Mouse (Mus musculus): ENCODE data around the gene Uba52.

Gene Uba52

DNA sequence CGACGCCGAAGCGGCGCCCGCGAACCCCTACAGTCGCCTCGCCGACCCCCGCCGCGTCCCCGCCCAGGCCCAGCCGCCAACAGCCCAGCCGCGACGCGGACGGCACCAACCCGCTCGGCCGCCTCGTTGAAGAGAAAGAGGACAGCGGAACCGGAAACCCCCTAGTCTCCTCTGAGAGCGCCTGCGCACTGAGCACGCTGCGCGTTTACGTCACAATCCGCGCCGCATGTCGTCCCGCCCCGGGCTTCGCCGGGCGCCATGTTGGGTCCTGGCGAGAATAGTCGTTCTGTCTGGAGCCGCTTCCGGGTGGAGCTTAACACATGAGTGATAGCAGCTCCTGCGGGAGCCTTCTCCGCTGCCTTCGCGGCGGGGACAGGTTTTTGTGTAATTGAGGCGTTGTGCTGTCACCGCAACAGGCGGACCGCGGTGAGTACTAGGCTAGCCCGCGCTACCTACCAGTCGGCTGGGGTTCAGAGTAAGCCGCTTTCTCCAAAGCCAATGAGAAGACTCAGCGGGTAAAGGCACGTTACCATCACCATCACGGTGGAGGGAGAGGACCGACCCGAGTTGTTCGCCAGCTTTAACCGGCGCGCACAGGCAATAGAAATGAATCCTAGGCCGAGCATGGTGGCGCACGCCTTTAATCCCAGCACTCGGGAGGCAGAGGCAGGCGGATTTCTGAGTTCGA, at the start of gene Uba52:
Gene Uba52, minus strand, starts transcription at position 574 of the 688 bp plus-strand sequence.
- DNase-seq (ENCODE audit: inconsistent age in 2 of 2, low spot score in 1 of 2): peak; percentile 98 to 99

DNA sequence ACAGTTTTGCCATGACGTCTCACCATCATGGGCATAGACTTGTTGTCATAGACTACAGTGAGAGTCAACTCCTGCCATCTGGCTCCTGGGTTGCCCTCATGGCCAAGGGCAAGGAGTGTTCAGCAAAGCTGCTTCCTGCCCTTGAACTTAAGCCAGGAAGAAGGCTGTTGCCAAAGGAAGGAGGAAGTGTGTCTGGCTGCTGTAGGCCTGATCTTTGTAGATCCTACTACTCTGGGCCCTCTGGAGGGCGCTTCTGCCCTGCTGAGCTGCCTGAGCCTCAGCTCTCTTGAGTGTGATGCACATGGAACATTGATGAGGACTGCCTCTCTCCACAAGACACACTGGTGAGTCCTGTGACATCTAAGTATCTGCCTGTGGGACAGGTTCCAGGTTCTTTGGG, 49.5 kb upstream of the Uba52 start:
- peak; percentile 79 to 87 for DNase-seq (ENCODE audit: inconsistent age in 2 of 2, low spot score in 1 of 2)

DNA sequence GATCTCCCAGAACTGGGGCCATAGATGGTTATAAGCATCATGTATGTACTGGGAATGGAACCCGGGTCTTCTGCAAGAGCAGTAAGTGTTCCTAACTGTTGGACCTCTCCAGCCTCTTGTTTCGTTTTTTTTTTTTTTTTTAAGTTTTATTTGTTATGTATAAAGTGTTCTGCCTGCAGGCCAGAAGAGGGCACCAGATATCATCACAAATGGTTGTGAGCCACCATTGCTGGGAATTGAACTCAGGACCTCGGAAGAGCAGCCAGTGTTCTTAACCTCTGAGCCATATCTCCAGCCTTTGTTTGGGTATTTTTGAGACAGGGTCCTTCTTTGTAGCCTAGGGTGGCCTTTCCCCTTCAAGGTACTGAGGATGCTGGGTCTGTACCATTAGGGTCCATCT, 48.4 kb upstream of the Uba52 start:
- peak in 1 of 2 experiments; percentile 52 for DNase-seq (ENCODE audit: inconsistent age in 2 of 2, low spot score in 1 of 2)

DNA sequence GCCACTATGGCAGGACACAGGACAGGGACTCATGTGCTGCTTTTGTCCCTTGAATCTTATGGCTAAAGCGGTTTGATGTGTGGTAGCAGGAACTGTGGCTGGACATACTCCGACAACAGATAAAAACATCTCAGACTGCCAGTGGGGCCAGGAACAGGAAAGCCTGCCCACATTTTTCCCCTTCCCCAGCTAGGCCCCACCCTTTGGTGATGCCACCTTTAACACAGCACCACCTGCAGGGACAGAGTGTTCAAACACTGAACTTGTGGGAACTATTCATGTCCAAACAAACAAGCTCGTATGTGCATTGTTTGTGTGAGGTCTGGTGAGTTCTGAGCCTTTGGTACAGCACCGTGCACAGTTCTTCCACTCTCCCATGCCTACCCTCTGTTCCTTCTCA, 47.7 kb upstream of the Uba52 start:
- DNase-seq (ENCODE audit: inconsistent age in 2 of 2, low spot score in 1 of 2): peak; percentile 24 to 48

DNA sequence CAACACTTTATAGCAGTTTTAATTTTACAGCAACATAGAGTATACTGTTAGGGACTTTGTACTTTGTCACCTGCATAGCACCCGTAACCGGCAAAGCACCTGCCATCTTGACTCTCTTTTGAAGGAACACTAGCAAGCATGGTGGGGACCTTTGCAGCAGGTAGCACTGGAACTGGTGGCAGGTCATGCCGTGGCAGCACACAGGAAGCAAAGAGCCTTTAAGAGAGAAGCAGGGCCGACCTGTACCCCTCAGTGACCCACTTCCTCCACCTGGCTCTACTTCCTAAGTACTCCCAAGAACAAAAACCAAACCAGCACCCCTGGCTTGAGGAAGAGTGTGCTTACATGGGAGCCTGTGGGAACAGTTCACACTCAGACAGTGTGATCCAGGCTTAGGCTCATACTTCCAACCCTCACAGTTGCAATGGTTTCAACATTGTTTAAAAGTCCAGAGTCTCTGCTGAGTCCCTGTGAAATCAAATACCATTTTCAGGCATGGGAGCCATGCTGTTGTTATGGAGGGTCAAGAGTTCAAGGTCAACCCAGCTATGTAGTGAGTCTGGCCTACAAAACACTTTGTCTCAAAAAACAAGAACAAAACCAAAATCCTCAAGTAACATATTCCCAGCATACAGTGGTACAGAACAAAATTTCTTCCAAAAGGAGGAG, 44.6 kb upstream of the Uba52 start:
- no peak for DNase-seq (ENCODE audit: inconsistent age in 2 of 2, low spot score in 1 of 2)

DNA sequence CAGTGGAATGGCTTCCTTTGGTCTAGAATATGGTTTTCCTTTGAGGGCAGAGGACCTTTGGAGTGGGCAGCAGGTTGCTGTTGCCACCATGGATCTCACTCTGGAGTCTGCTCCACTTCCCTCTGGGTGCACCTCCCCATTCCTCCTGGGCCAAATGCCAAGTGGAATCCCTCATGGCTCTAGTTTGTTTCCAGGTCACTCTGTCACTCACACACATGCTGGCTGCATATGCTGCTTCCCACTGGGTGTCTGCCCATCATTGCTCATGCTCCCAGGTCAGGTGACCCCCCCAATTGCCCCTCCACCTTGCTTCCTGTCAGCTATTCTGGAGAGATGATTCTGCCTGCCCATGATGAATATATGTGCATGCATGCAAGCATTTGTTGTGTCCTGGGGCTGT, 43.1 kb upstream of the Uba52 start:
- peak; percentile 73 to 90 for DNase-seq (ENCODE audit: inconsistent age in 2 of 2, low spot score in 1 of 2)

DNA sequence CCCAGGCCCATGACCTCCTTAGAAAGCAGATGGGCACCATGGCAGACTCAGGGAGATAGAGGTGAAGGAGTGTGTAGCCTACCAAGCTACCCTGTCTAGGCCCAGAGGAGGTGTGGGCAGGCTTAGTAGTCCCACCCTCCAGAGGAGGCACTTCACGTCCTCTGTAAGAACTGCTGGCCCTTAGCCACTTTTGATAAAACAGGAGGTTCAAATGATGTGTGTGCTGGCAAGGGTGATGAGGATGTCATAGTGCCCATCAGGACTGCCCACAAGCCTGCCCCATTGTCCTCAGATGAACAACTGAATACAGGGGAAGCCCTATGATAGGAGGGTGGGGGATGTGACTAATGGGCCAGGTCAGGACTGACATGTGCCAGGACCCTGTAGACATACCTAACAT, 42.2 kb upstream of the Uba52 start:
- peak; percentile 36 to 48 for DNase-seq (ENCODE audit: inconsistent age in 2 of 2, low spot score in 1 of 2)

DNA sequence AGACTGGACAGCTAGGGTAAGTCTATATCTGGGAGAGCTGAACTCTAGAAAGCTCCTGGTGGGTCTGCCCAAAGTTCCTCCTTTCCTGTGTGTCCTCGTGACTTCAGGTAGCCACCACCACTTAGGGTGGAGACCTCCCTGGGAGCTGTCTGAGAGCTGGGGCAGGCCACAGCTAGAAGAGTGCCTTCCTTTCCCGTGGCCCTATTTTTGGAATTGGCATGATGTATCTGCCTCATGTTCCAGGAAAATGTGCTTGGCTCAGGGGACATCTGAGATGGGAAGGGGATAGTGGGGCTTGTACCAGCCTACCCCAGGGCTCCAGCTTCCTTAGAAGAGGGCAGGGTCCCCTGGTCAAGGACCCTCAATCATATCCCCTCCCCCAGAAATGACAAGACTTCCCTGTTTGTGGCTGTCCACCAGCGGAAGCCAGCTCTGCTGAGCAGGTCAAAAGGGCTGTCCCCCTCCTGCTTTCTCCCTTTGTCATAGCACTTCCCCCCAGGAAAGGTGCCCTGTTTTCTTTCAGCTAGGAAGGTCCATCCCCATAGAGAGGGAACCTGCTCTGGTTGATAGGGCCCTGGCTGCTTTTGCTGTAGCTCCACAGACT, 41.1 kb upstream of the Uba52 start:
- peak; percentile 18 to 63 for DNase-seq (ENCODE audit: inconsistent age in 2 of 2, low spot score in 1 of 2)

DNA sequence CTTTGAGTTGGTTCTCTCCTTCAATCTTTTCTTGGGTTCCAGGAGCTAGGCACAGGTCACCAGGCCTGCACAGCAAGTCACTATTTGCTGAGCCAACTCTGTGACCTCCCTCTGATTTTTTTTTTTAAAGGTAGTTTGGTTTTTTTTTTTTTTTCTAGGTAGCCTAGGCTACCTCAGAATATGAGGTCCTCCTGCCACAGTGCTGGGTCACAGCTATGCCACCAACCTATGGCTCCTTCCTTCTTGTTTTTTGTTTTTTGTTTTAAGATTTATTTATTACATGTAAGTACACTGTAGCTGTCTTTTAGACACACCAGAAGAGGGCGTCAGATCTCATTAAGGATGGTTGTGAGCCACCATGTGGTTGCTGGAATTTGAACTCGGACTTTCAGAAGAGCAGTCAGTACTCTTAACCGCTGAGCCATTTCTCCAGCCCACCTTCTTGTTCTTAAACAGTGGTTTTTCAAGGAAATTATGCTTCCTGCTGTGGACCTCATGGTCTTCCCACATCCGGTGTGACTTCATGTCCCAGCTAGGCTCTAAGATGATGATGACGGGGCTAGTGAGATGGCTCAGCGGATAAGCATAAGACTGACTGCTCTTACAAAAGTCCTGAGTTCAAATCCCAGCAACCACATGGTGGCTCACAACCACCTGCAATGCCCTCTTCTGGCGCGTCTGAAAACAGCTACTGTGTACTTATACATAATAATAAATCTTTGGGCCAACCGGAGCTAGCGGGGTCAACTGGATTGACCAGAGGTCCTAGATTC, 39.0 kb upstream of the Uba52 start:
- DNase-seq (ENCODE audit: inconsistent age in 2 of 2, low spot score in 1 of 2): no peak

DNA sequence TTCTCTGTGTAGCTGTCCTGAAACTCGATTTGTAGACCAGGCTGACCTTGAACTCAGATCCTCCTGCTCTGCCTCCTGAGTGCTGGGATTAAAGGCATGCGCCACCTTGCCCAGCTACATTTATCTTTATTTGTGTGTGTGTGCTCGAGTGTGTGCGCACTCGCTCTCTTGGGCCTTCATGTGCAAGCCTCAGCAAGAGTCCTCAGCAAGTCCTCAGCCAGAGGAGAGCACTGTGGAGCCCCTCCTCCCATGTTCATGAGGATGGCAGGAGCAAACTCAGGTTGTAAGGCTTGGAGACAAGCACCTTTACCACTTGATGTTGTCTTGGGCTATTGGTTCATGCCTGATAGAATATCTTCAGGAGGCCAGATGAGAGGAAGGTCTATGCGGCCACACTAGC, 37.2 kb upstream of the Uba52 start:
- DNase-seq (ENCODE audit: inconsistent age in 2 of 2, low spot score in 1 of 2): no peak

DNA sequence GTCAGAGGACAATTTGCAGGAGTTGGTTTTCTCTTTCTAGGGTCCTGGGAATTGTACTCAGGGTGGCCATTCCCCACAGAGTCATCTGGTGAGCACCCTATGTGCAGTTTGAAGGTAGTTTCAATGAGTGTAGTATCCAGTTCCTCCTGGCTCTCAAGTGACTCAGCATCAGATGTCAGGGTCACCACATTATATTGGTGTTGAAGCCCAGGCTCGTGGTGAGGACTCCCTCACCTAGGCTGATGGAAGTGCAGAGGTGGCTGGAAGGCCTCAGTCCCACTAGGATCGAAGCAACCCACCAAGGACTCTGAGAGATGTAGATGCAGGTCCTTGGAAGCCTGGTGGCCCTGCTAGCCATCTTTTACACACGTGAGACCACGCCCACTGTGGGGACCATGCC, 35.8 kb upstream of the Uba52 start:
- DNase-seq (ENCODE audit: inconsistent age in 2 of 2, low spot score in 1 of 2): peak; percentile 44 to 75

DNA sequence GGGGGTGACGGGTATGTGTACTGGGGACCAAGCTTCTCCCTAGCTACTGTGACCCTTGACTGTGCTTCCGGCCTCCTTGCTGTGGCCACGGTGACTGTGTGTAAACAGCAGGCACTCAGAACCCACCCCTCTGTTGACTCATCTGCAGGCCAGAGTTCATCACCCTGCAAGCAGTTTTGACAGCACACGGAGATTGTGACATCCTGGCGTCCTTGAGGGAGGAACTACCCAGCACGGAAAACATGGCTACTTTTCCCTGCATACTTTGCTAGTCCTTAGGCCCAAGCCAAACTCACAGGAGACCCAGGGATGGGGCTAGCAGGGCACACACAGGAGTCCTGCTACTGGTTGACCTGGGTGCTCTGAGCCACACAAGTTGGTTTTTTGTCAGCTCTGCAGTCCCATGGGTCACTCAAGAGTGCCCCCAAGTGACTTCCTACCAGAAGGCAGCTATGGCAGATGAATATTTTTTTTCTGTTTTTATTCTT, 33.6 kb upstream of the Uba52 start:
- DNase-seq (ENCODE audit: inconsistent age in 2 of 2, low spot score in 1 of 2): peak; percentile 87 to 95

DNA sequence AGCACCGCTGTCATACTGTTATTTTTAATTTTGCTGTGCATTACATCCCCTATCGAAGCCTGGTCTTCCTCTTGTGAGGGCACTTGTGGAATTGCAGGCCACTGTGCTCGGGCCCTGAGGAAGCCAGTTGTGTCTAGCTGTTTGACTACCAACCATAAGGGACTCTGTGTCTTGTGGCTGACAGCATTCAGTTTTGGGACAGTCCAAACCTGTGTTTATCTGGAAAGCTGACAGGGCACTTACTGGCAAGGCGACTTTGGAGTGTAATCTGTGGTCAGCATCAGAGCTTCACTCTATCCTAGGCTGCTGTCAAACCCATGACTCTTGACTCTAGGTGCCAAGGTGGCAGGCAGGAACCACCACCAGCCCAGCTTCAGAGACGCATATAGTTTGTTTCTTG, 30.5 kb upstream of the Uba52 start:
- DNase-seq (ENCODE audit: inconsistent age in 2 of 2, low spot score in 1 of 2): peak in 1 of 2 experiments; percentile 21

DNA sequence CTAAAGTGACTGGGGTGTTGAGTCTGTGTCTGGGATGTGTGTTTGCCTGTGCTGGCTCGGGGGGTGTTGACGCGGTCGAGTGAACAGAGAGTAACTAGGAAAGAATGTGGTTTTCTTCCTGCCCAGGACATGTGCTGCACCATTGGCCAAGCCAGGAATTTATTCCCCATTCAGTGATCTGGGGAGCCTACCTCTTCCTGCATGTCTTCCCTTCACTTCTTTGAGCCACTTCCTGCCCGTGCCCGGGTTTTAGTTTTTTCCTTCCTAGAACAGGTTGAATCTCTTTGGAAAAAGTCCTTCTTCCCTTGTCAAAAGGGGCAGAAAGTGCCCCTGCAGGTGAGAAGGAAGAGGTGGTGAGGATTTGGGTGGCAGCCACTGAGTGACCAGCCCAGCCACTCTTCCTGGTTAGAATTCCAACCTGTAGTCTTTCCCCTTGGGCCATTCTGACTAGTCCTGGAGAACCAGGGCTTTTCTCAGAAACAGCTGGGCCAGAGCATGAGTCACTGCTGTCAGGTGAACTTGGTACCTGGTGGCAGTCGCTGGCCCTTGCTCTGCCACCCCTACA, 30.0 kb upstream of the Uba52 start:
- DNase-seq (ENCODE audit: inconsistent age in 2 of 2, low spot score in 1 of 2): peak; percentile 55 to 77

DNA sequence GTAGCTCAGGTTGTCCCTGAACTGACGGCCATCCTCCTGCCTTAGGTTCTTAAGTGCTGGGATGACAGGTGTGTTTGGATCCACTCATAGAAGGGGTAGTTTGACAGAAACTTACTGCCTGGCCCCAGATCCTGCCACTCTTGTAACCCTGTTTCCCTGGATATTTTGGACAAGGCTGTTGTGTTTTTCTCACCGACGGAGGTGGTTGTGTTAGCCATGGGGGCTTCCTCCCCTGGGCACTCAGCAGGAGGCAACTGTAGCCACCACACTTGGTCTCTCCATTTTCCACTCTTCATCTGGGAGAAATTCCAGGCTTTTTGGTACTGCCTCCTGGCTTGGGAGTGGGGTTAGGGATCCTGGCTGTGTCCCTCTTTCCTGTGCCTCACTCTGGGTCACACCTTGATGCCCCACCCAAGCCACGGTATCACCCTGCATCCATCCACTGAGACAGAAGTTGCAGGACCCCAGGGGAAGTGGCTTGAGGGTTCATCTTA, 29.5 kb upstream of the Uba52 start:
- no peak for DNase-seq (ENCODE audit: inconsistent age in 2 of 2, low spot score in 1 of 2)

DNA sequence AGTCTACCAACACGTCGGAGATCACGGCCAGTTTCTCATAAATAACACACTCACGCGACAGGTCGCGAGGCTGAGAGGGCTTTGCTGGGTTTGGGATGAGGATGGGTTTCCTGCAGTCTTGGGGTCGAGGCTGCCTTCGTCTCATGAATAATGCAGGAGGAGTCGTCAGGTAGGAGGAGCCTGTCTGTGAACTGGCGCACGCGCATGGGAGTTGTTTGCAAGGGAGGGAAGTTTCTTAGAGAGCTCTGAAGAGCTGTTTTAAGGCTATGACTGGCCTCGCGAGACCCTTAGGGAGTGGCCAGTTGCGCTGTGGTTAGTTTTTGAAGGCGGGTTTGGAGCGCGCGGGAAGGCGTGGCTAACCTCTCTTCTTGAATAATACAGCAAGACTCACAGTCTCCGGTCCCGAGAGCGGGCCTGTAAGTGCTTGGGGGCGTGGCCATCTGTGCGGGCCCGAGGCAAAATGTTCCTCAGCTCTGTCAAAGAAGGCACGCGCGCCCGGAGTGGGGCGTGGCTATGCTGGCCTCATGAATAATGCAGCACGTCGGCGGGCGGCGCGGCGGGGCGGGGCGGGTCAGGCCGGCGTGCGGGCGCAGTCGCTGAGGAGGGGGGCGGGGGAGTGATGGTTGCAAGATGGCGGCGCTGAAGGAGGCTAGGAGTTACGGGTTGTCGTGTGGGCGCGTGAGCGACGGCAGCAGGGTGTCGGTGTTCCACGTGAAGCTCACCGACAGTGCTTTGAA, 28.6 kb upstream of the Uba52 start, which contains the start of gene Ell:
Gene Ell, plus strand, starts transcription at position 381 of the 737 bp plus-strand sequence.
- peak; percentile 100 for DNase-seq (ENCODE audit: inconsistent age in 2 of 2, low spot score in 1 of 2)

DNA sequence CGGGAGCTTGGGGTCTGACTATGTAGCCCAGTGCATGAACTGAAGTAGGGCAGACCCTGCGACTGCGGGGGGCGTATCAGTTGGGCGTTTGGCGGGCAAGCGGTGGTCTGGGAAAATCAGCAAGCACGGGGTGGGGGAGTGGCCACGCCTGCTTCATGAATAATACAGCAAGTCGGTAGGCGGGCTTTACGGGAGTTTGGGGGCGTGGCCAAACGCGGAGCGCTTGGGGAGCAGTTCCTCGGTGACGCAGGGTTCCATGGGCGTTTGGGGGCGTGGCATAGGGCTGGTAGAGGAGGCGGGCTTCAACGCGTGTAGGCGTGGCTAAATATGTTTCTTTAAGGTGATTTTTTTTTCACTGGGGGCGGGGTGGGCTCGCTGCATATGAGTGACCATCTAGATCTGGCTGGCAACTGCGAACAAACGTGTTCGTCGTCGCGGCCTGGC, 28.1 kb upstream of the Uba52 start:
- DNase-seq (ENCODE audit: inconsistent age in 2 of 2, low spot score in 1 of 2): peak; percentile 99 to 100

DNA sequence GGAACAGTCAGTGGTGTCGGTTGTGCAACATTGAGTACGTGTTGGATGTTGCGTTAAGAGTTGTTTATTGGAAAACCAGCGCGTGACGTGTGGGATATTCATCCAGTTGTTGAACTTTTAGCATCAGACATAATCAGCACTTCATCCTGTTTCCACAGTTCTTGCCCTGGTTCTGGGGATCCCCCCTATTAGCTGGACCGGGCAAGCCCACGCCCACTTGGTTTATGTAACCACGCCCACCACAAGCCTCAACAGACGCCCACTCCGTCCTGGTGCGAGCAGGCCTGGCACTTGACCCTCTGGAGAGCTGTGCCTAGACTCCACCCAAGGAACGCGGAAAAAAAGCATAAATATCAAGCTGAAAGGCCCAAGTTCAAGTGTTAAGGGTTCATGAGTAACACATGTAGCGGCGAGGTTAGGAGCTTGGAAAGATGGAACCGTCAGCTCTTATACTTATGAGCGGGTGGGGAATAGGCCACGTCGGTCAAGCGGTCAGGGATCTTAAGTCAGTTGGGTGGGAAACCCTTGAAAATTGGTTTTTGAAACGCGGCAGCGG, 27.5 kb upstream of the Uba52 start:
- peak; percentile 85 to 93 for DNase-seq (ENCODE audit: inconsistent age in 2 of 2, low spot score in 1 of 2)

DNA sequence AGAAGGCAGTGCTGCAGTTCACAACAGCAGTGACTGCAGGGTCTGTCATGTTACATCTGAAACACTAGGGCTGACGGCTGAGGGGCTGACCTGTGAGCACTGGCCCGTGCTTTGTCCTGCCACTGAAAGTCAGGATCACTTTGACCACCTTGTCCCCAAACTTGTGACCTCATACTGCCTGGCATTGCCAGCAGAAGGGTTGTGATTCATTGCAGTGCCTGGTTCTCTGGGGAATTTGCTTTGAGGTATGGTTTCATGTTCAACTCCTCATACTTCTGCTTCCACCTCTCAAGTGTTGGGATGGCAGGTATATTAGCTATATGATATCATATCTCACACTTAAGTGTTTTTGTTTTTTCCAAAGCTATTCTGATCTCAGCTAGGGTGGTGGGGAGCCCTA, 25.1 kb upstream of the Uba52 start:
- DNase-seq (ENCODE audit: inconsistent age in 2 of 2, low spot score in 1 of 2): peak in 1 of 2 experiments; percentile 42

DNA sequence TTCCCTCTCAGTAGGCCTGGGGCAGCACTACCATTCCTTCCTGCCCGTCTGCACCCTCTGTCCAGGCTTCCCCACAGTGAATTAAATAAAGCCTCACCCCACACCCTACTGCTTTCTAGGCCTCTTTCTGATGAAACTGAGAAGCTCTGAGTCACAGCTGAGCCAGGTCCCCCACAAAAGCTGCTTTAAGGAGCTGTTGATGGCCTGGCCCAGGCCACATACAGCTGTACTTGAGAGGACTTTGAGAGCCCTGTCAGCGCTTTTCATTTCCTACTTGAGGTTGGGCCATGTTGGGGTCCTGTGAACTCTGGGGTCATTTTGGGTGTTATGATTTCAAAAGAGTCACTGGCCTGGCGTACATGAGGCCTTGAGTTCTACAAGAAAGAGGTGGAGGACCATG, 24.6 kb upstream of the Uba52 start:
- DNase-seq (ENCODE audit: inconsistent age in 2 of 2, low spot score in 1 of 2): peak in 1 of 2 experiments; percentile 36

Measured in adrenal gland, adult (tissue).